Mouse (Mus musculus) ES-E14 (cell line): Measurements from ENCODE around the gene Gabbr2. TPM values are rescaled to one million over a fixed set of nuclear protein-coding genes. Genes with fewer than 3 reads are reported as not detected.

Experiments used
- DNase-seq: peaks from one replicate; pipeline ENCODE4 v3.0.0-alpha.2; 2013; ENCODE audit warnings: low read depth, low spot score
- H3K27ac ChIP-seq: 2 replicates; pipeline ENCODE4 v1.5.1; 2012; ENCODE audit warnings: low read depth, mild to moderate bottlenecking, low read length, moderate library complexity, mixed read lengths; ENCODE audit not compliant: poor library complexity, insufficient read depth, severe bottlenecking
- H3K36me3 ChIP-seq: 2 replicates; pipeline ENCODE4 v1.6.1; 2012; ENCODE audit warnings: mild to moderate bottlenecking, low read length, moderate library complexity, mixed read lengths; ENCODE audit not compliant: control insufficient read depth, poor library complexity, insufficient read depth, severe bottlenecking
- H3K4me1 ChIP-seq, 2 experiments: fragments of 150-350 bp in 1 of 2; sonication (generic) in 1 of 2; 2 replicates each; pipeline ENCODE4 v1.6.1; 2012; ENCODE audit warnings: low read length in 2 of 2, mild to moderate bottlenecking in 1 of 2, mixed read lengths in 1 of 2; ENCODE audit not compliant: control insufficient read depth in 2 of 2, insufficient read depth in 2 of 2, poor library complexity in 1 of 2
- H3K4me3 ChIP-seq, 2 experiments: fragments of 150-350 bp in 1 of 2; sonication (generic) in 1 of 2; 2 replicates each; pipeline ENCODE4 v1.5.1; 2012; ENCODE audit warnings: low read length in 2 of 2, low read depth in 1 of 2, mild to moderate bottlenecking in 1 of 2, mixed read lengths in 1 of 2; ENCODE audit not compliant: insufficient read depth in 1 of 2, poor library complexity in 1 of 2, severe bottlenecking in 1 of 2
- H3K9ac ChIP-seq: 2 replicates; pipeline ENCODE4 v1.6.1; 2012; ENCODE audit warnings: low read depth, mild to moderate bottlenecking, low read length, mixed read lengths; ENCODE audit not compliant: poor library complexity, insufficient read depth, severe bottlenecking
- H3K9me3 ChIP-seq: fragments of 150-350 bp; sonication (generic); 2 replicates; pipeline ENCODE4 v1.6.1; 2012; ENCODE audit warnings: low read depth, mild to moderate bottlenecking, low read length; ENCODE audit not compliant: control insufficient read depth, insufficient read depth
- CHD2 ChIP-seq: IDR thresholded peaks from 2 replicates; pipeline ENCODE4 v1.6.1; 2014; ENCODE audit warnings: mild to moderate bottlenecking, low read depth, low read length, inconsistent platforms
- HCFC1 ChIP-seq: IDR thresholded peaks from 2 replicates; pipeline ENCODE4 v1.6.1; 2012; ENCODE audit warnings: low read length, inconsistent platforms, borderline replicate concordance; ENCODE audit not compliant: insufficient read depth
- MAFK ChIP-seq: IDR thresholded peaks from 2 replicates; pipeline ENCODE4 v1.6.1; 2014; ENCODE audit warnings: mild to moderate bottlenecking, low read depth, low read length, inconsistent platforms; ENCODE audit not compliant: insufficient read depth
- ZC3H11A ChIP-seq: IDR thresholded peaks from 2 replicates; pipeline ENCODE4 v1.6.1; 2012; ENCODE audit warnings: low read depth, mild to moderate bottlenecking, inconsistent platforms, low read length, borderline replicate concordance
- ZNF384 ChIP-seq: IDR thresholded peaks from 2 replicates; pipeline ENCODE4 v1.6.1; 2012; ENCODE audit warnings: low read depth, low read length, inconsistent platforms
- in situ Hi-C, 2 experiments: fragments of 600-800 bp; cut with MboI; formaldehyde crosslinking; loops; one replicate each; pipeline ENCODE4 v1.15.1; 2025; ENCODE audit warnings: low sequenced_read_pairs in 2 of 2, inconsistent platforms in 1 of 2; ENCODE audit not compliant: unreplicated experiment in 2 of 2
- total RNA-seq: library from RNA; depleted of rRNA; stranded (reverse); fragments of 300-350 nt; gene quantifications from 2 replicates; pipeline ENCODE4 v1.2.3, GENCODE M21; 2012

Gene Gabbr2
- total RNA-seq, 1 experiment = 0.09 TPM

DNA sequence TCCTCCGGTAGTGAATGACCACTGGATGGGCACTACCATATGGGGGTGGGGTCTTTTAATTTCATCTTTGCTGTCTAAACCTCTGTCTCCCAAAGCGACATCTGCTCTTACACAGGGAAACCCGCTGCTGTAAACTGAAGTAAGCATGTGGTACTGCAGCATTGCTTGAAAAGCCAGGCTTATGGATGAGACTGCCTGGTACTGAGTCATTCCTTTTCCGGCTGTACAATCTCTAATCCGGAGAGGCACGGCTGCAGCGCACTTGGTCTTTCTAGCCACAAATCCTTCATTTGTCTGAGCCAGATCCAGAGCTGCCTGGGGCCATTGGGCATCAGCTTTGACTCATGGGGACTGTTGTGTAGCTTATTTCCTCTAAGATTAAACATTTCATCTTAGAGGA lies 149.1 kb downstream of the Gabbr2 start:
- TF ChIP-seq ZNF384 (no peak), MAFK (no peak), HCFC1 (no peak), CHD2 (no peak), ZC3H11A (no peak)
- H3K9me3 ChIP-seq = no peaks in the 10 kb centered on the region
- H3K36me3 ChIP-seq = no peaks in the 10 kb centered on the region; the same call in 1 of the 2 replicates
- no peak for DNase-seq
- in situ Hi-C loops = no loop called here
- no peak overlapping the region for H3K9ac ChIP-seq
- H3K27ac ChIP-seq = no peak overlapping the region
- no peaks in the 10 kb centered on the region for H3K4me1 ChIP-seq
- no peak overlapping the region for H3K4me3 ChIP-seq

DNA sequence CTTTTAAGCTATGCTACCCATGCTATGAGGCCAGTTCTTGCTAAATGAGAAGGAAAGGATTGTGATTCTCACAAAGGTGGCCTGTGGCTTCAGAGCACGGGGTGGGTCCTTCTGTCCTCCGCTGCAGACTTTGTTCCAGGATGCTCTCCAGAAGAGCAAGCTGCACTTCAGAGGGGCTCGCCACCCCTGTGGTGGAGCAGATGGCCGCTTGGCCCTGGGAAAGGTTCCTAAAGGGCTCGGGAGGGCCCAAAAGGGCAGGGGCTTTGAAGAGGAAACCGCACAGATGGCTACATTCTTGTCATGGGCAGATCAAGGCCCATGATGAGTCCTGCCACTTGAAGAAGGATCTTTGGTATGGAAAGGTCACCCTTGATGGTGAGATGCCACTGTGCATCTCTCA lies 151.5 kb downstream of the Gabbr2 start:
- in situ Hi-C loops = no loop called here
- Histone ChIP-seq H3K4me1 (no peaks in the 10 kb centered on the region), H3K4me3 (no peak overlapping the region)

DNA sequence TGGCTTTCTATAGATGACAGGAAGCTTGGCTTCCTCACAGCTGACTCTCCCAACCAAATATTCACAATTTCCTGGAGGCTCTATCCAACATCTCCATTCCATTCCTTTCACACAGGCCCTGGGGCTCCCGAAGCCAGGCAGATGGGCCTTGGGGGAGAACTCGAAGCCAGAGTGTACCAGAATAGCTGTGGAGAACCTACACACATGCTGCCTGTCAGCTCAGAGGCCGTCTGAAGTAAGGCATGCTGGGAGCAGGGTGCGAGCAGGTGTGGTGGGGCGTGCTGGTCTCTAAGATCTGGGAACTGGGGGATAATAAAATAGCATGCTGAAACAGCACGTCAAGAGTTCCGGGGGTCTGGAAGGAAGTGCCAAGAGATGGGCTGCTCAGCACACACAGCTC lies 154.3 kb downstream of the Gabbr2 start:
- no peak for DNase-seq
- no peaks in the 10 kb centered on the region for H3K36me3 ChIP-seq
- no peak for TF ChIP-seq MAFK
- TF ChIP-seq ZNF384 = no peak
- no peak for TF ChIP-seq HCFC1
- no peak for TF ChIP-seq CHD2
- TF ChIP-seq ZC3H11A = no peak
- H3K4me1 ChIP-seq = no peaks in the 10 kb centered on the region
- no peak overlapping the region for H3K27ac ChIP-seq
- H3K9ac ChIP-seq = no peak overlapping the region
- H3K9me3 ChIP-seq = no peaks in the 10 kb centered on the region
- no peak overlapping the region for H3K4me3 ChIP-seq
- in situ Hi-C loops = no loop called here

More for the DNA sequence above, 151.5 kb downstream of the Gabbr2 start:
- Histone ChIP-seq H3K27ac (no peak overlapping the region), H3K36me3 (no peaks in the 10 kb centered on the region), H3K9ac (no peak overlapping the region), H3K9me3 (no peaks in the 10 kb centered on the region)
- DNase-seq = no peak
- TF ChIP-seq ZC3H11A (no peak), ZNF384 (no peak), CHD2 (no peak), HCFC1 (no peak), MAFK (no peak)

DNA sequence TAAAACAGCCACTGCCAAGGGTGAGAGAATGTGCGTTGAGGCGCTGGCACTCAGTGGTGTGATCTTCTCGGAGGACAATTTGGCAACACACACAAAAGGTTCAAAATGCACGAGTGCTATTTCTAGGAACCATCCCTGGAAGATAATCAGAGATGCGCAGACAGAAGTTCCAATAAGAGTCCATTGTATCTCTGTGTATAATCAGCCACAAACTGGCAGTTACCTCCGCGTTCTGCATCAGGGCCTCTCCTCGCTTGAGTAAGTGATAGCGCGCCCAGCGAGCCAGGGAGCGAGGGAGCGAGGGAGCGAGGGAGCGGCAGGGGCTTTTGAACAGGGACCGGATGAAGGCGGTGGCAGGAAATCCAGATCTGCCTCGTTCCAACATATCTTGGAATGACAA lies 155.6 kb downstream of the Gabbr2 start:
- in situ Hi-C loops = no loop called here
- H3K9ac ChIP-seq = no peak overlapping the region
- H3K4me1 ChIP-seq = no peaks in the 10 kb centered on the region
- H3K9me3 ChIP-seq = no peaks in the 10 kb centered on the region
- no peak overlapping the region for H3K27ac ChIP-seq
- H3K4me3 ChIP-seq = no peak overlapping the region
- TF ChIP-seq HCFC1 = no peak
- TF ChIP-seq ZNF384 = no peak
- TF ChIP-seq MAFK = no peak
- no peak for TF ChIP-seq ZC3H11A
- TF ChIP-seq CHD2 = no peak
- no peak for DNase-seq
- H3K36me3 ChIP-seq = no peaks in the 10 kb centered on the region

DNA sequence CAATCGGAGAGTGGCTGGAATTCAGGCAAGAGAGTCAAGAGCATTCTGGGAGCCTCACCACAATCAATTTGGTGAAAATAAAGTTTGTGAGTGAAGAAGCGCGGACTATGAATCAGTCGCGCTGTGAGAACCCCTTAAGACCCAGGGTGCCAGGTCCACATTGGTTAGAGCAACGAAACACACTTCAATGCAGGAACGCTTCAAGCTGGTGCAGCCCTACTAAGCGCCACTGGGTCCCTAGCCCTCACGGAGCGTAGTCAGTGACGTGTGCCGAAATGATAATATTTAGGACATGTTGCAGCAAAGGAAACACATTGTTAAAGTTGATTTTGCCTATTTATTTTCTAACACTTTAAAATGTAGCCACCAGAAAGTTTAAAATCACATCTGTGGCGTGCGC lies 156.6 kb downstream of the Gabbr2 start:
- Histone ChIP-seq H3K36me3 (no peaks in the 10 kb centered on the region), H3K4me1 (no peaks in the 10 kb centered on the region), H3K9ac (no peak overlapping the region), H3K4me3 (no peak overlapping the region), H3K9me3 (no peaks in the 10 kb centered on the region), H3K27ac (no peak overlapping the region)
- no peak for DNase-seq
- in situ Hi-C loops = no loop called here
- TF ChIP-seq ZC3H11A = no peak
- TF ChIP-seq CHD2 = no peak
- no peak for TF ChIP-seq HCFC1
- no peak for TF ChIP-seq MAFK
- TF ChIP-seq ZNF384 = no peak
